Mouse (Mus musculus) neural tube, embryonic 14.5 days (tissue): ENCODE data around the gene Sgip1. TPM values are rescaled to one million over a fixed set of nuclear protein-coding genes. Genes with fewer than 3 reads are reported as not detected.

Experiments used
- ATAC-seq: fragments of 200-750 bp; cut with Nextera tagmentation; 2 replicates; pipeline ENCODE4 v1.8.0; 2017; ENCODE audit warnings: low read depth, mild to moderate bottlenecking, moderate TSS enrichment, moderate library complexity
- H3K27ac ChIP-seq: fragments of 300-500 bp; sonication (generic); 2 replicates; pipeline ENCODE4 v1.5.1; 2014; ENCODE audit warnings: low read depth, mild to moderate bottlenecking, control low read depth, low read length, moderate library complexity, mixed read lengths
- H3K27me3 ChIP-seq: fragments of 300-500 bp; sonication (generic); 2 replicates; pipeline ENCODE4 v1.6.1; 2014; ENCODE audit warnings: low read length; ENCODE audit not compliant: control insufficient read depth, insufficient read depth
- H3K36me3 ChIP-seq: fragments of 300-500 bp; sonication (generic); 2 replicates; pipeline ENCODE4 v1.6.1; 2014; ENCODE audit warnings: low read length, mixed read lengths; ENCODE audit not compliant: control insufficient read depth, insufficient read depth
- H3K4me1 ChIP-seq: fragments of 300-500 bp; sonication (generic); 2 replicates; pipeline ENCODE4 v1.6.1; 2014; ENCODE audit warnings: low read length; ENCODE audit not compliant: control insufficient read depth, insufficient read depth
- H3K4me2 ChIP-seq: fragments of 300-500 bp; sonication (generic); 2 replicates; pipeline ENCODE4 v1.6.1; 2014; ENCODE audit warnings: mild to moderate bottlenecking, low read depth, low read length, control low read depth
- H3K4me3 ChIP-seq: fragments of 300-500 bp; sonication (generic); 2 replicates; pipeline ENCODE4 v1.5.1; 2014; ENCODE audit warnings: low read depth, low read length, control low read depth, mixed read lengths
- H3K9ac ChIP-seq: fragments of 300-500 bp; sonication (generic); replicated peaks from 2 replicates; pipeline ENCODE4 v1.6.1; 2014; ENCODE audit warnings: low read depth, mild to moderate bottlenecking, control low read depth, low read length, mixed read lengths
- H3K9me3 ChIP-seq: fragments of 300-500 bp; sonication (generic); 2 replicates; pipeline ENCODE4 v1.6.1; 2016; ENCODE audit warnings: low read length; ENCODE audit not compliant: control insufficient read depth
- WGBS: fragments of 180-500 bp; shearing (Covaris S2); extraction: QIAGEN DNeasy Blood & Tissue Kit; methylation state at CpG from one replicate; pipeline ENCODE4 v1.1.7; 2014; 5-methylcytosine and 5-hydroxymethylcytosine counted together
- polyA plus RNA-seq: library from polyadenylated mRNA; unstranded; fragments of >200 nt; fragmentation: Nextera tagmentation; extraction: Ambion mirVana; gene quantifications from 2 replicates; pipeline ENCODE4 v1.2.1, GENCODE M21; 2014

Gene Sgip1
- 81.0 and 86.7 TPM in 2 replicates for polyA plus RNA-seq

DNA sequence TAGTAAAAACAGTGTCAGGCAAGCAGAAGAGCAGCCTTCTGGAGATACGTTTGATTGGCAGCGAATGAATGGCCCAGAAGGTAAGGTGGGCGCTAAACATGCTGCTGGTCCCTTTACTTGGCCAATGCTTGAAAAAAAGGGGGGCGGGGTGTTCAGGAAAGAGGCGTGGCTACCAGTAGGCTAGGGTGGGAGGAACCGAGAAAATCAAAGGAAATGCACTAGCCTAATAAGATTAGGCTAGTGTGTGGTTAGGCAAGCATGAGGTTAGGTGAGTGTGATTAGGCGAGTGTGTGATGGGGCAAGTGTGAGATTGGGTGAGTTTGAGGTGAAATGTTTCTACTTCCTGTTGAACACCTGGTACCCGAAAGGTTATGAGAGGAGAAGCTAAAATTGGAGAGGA is at the start of gene Sgip1:
TSS of gene Sgip1 (plus strand) at position 11 of the 400 bp plus-strand sequence.
- ATAC-seq: no peak
- Histone ChIP-seq H3K4me1 (no peaks in the 10 kb centered on the region), H3K4me3 (no peak within 1 kb of the TSS), H3K36me3 (no peaks in the 10 kb centered on the region), H3K27me3 (no peaks in the 10 kb centered on the region), H3K9me3 (no peaks in the 10 kb centered on the region), H3K27ac (no peak within 1 kb of the TSS), H3K9ac (no peak within 1 kb of the TSS), H3K4me2 (no peak within 1 kb of the TSS)
- WGBS: 74% methylated on average over 8 of the region's 8 CpGs

DNA sequence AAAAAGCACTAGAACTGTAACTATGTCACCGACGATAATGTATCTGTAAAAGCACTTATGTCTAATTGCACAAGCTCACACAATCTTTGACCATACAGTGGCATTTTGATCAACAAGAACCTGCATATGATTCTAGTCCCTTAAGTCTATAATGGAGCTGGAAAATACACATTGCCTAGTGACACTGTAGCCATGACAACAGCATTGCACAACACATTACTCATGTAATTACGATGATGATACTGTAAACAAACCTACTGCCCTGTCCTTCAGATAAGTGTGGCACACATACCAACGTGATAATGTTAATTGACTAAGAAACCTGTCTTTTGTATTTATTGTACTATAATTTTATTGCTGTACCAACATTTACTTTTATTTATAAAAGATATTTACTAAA is 49.7 kb upstream of the Sgip1 start:
- no peaks in the 10 kb centered on the region for H3K27me3 ChIP-seq
- H3K9me3 ChIP-seq: no peaks in the 10 kb centered on the region
- H3K27ac ChIP-seq: no peak overlapping the region
- no peak overlapping the region for H3K4me2 ChIP-seq
- WGBS: 72% methylated on average over 4 of the region's 4 CpGs
- no peak overlapping the region for H3K9ac ChIP-seq
- H3K36me3 ChIP-seq: no peaks in the 10 kb centered on the region
- ATAC-seq: no peak
- H3K4me1 ChIP-seq: no peaks in the 10 kb centered on the region
- H3K4me3 ChIP-seq: no peak overlapping the region

DNA sequence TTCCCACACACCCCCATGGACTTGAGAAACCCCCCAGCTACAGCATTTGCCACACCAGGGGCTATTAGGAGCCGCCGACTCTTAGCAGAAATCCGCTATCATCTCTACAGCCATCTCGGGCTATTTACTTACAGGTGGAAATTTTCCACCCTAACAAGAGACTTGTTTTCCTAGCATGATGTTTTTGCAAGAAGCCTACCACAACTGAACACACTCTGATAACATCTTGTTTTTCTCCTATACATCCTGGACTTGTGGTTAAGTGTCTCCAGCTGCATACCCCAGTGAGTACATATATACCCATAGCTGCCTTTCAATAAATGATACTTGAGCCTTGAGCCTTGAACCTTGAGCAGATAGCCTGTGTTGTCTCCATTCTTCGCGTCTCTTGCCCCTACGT is 43.1 kb upstream of the Sgip1 start:
- H3K27ac ChIP-seq: no peak overlapping the region
- ATAC-seq: no peak
- no peaks in the 10 kb centered on the region for H3K4me1 ChIP-seq
- no peaks in the 10 kb centered on the region for H3K9me3 ChIP-seq
- H3K36me3 ChIP-seq: no peaks in the 10 kb centered on the region
- no peak overlapping the region for H3K4me3 ChIP-seq
- H3K27me3 ChIP-seq: no peaks in the 10 kb centered on the region
- WGBS: 95% methylated on average over 7 of the region's 7 CpGs
- no peak overlapping the region for H3K9ac ChIP-seq
- H3K4me2 ChIP-seq: no peak overlapping the region

GRCm38 (mm10) chr4:102711731-102712130 is 29.4 kb upstream of the Sgip1 start:
- 79% methylated on average over 4 of the region's 4 CpGs for whole genome bisulfite sequencing

GRCm38 (mm10) chr4:102715532-102715931 is 25.6 kb upstream of the Sgip1 start:
- Histone ChIP-seq H3K9me3 (no peaks in the 10 kb centered on the region), H3K4me3 (no peak overlapping the region), H3K4me2 (no peak overlapping the region), H3K27ac (no peak overlapping the region), H3K4me1 (no peaks in the 10 kb centered on the region), H3K36me3 (no peaks in the 10 kb centered on the region), H3K9ac (no peak overlapping the region), H3K27me3 (no peaks in the 10 kb centered on the region)
- ATAC-seq: no peak

More at GRCm38 (mm10) chr4:102711731-102712130, 29.4 kb upstream of the Sgip1 start:
- no peaks in the 10 kb centered on the region for H3K36me3 ChIP-seq
- no peaks in the 10 kb centered on the region for H3K4me1 ChIP-seq
- no peaks in the 10 kb centered on the region for H3K9me3 ChIP-seq
- H3K9ac ChIP-seq: no peak overlapping the region
- no peak overlapping the region for H3K27ac ChIP-seq
- no peak for ATAC-seq
- no peak overlapping the region for H3K4me3 ChIP-seq
- no peaks in the 10 kb centered on the region for H3K27me3 ChIP-seq
- H3K4me2 ChIP-seq: no peak overlapping the region

DNA sequence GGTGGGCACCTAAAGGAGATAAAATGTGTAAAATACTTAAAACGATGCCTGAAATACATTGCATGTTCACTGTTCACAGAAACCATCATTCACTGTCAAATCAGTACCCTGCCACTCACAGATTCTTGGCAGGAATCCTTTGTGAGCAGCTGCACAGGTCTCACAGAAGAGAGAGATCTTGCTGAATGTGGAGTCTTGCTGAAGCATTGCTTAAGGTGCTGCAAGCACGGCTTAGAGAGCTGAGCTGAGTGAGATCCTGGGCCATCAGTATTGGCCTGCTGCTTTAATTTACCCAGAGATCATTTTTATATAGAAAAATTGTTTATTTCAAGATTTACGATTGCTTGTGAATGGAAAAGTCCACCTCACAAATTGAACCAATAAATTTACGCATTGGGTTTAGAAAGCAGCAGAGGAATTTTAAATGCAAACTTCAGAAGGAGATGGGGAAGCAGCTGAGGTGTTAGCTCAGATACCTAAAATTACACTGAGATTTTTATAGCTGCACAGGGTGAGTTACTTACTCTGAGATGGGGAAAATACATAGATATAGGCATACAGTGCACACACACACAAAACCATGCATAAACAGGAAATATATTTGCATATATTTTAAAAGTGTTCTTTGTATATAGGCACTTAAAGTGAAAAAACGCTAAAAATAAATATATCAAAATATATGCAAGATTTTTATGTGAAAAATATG is 23.8 kb upstream of the Sgip1 start:
- Histone ChIP-seq H3K36me3 (no peaks in the 10 kb centered on the region), H3K9me3 (no peaks in the 10 kb centered on the region), H3K4me1 (no peaks in the 10 kb centered on the region), H3K4me3 (no peak overlapping the region), H3K4me2 (no peak overlapping the region), H3K9ac (no peak overlapping the region), H3K27ac (no peak overlapping the region), H3K27me3 (no peaks in the 10 kb centered on the region)
- no peak for ATAC-seq
- 69% methylated on average over 5 of the region's 5 CpGs for WGBS

DNA sequence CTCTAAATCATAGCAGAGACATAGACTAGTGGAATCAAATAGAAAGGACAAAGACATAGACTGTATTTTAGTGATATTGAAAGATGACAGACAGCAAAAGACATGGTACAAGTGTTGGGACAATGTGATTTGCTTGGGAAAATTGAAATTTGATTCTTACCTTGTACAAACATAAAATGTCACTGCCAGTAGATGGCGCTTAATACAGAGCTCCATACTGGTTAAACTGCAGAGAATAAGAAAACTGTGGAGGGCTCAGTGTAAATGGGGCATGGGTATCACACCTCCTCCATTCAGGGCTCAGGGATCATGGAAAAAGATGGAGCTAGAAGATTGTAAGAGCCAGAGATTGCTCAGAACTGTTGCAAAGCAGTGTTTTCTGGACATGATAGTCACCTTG is 21.6 kb upstream of the Sgip1 start:
- no peak overlapping the region for H3K4me3 ChIP-seq
- WGBS: 11% methylated on average over 1 of the region's 1 CpGs
- no peak overlapping the region for H3K27ac ChIP-seq
- no peak overlapping the region for H3K4me2 ChIP-seq
- no peaks in the 10 kb centered on the region for H3K27me3 ChIP-seq
- no peak overlapping the region for H3K9ac ChIP-seq
- H3K9me3 ChIP-seq: no peaks in the 10 kb centered on the region
- no peaks in the 10 kb centered on the region for H3K4me1 ChIP-seq
- no peak for ATAC-seq
- no peaks in the 10 kb centered on the region for H3K36me3 ChIP-seq

- 92% methylated on average over 1 of the region's 1 CpGs for WGBS
- ATAC-seq: no peak
These were observed 21.1 kb upstream of the Sgip1 start for GRCm38 (mm10) chr4:102719951-102720350.

DNA sequence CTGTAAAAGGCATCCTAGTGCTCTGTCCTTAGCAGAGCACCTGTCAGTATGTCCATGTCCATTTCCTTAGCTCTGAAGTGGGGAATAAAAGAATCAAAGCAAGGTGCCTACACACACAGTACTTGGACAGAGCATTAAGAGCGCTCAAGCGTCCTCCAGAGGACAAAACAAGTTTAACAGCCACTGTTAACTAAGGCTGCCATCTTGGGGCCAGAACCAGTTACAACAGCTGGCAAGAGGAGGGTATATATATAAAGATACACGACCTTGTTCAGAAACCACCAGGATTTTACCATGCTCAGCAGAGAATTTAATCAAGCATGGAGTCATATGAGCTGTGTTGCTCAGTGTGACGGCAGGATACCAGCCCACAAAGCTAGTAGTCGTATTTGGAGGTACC is 16.7 kb upstream of the Sgip1 start:
- Histone ChIP-seq H3K4me2 (no peak overlapping the region), H3K27ac (no peak overlapping the region), H3K9ac (no peak overlapping the region), H3K4me3 (no peak overlapping the region), H3K36me3 (no peaks in the 10 kb centered on the region), H3K9me3 (no peaks in the 10 kb centered on the region), H3K27me3 (no peaks in the 10 kb centered on the region), H3K4me1 (no peaks in the 10 kb centered on the region)
- 74% methylated on average over 5 of the region's 5 CpGs for WGBS
- ATAC-seq: no peak

More at GRCm38 (mm10) chr4:102719951-102720350, 21.1 kb upstream of the Sgip1 start:
- no peak overlapping the region for H3K4me3 ChIP-seq
- H3K36me3 ChIP-seq: no peaks in the 10 kb centered on the region
- H3K27me3 ChIP-seq: no peaks in the 10 kb centered on the region
- H3K9me3 ChIP-seq: no peaks in the 10 kb centered on the region
- no peak overlapping the region for H3K27ac ChIP-seq
- no peak overlapping the region for H3K9ac ChIP-seq
- H3K4me2 ChIP-seq: no peak overlapping the region
- no peaks in the 10 kb centered on the region for H3K4me1 ChIP-seq
